Mouse (Mus musculus) midbrain, embryonic 14.5 days (tissue): ENCODE measurements at regions not wholly inside any gene's neighbourhood (a gene's known extent, or its start where the extent isn't known, plus 50 kb on each side); places are given as distances from the start of the nearest gene placed in this dataset.

Experiments used
- ATAC-seq: fragments of 200-750 bp; cut with Nextera tagmentation; 2 replicates; pipeline ENCODE4 v1.8.0; 2017; ENCODE audit warnings: moderate number of reproducible peaks, moderate library complexity; ENCODE audit not compliant: low FRiP score, low TSS enrichment
- DNase-seq: peaks from one replicate; pipeline ENCODE4 v3.0.0-alpha.2; 2015
- H3K27ac ChIP-seq: fragments of 300-500 bp; sonication (generic); replicated peaks from 2 replicates; pipeline ENCODE4 v1.5.1; 2014; ENCODE audit warnings: mild to moderate bottlenecking, low read depth, low read length, moderate library complexity
- H3K27me3 ChIP-seq: fragments of 300-500 bp; sonication (generic); 2 replicates; pipeline ENCODE4 v1.6.1; 2014; ENCODE audit warnings: low read length, control low read depth, mixed read lengths; ENCODE audit not compliant: control insufficient read depth, insufficient read depth
- H3K36me3 ChIP-seq: fragments of 300-500 bp; sonication (generic); 2 replicates; pipeline ENCODE4 v1.6.1; 2014; ENCODE audit warnings: low read length, control low read depth; ENCODE audit not compliant: control insufficient read depth, insufficient read depth
- H3K4me1 ChIP-seq: fragments of 300-500 bp; sonication (generic); 2 replicates; pipeline ENCODE4 v1.6.1; 2014; ENCODE audit warnings: mild to moderate bottlenecking, antibody characterized with exemption, low read length, control low read depth; ENCODE audit not compliant: control insufficient read depth, insufficient read depth
- H3K4me2 ChIP-seq: fragments of 300-500 bp; sonication (generic); 2 replicates; pipeline ENCODE4 v1.6.1; 2014; ENCODE audit warnings: mild to moderate bottlenecking, low read length, moderate library complexity
- H3K4me3 ChIP-seq: fragments of 300-500 bp; sonication (generic); replicated peaks from 2 replicates; pipeline ENCODE4 v1.5.1; 2014; ENCODE audit warnings: low read depth, low read length
- H3K9ac ChIP-seq: fragments of 300-500 bp; sonication (generic); replicated peaks from 2 replicates; pipeline ENCODE4 v1.6.1; 2014; ENCODE audit warnings: mild to moderate bottlenecking, low read length, moderate library complexity
- H3K9me3 ChIP-seq: fragments of 300-500 bp; sonication (generic); 2 replicates; pipeline ENCODE4 v1.6.1; 2016; ENCODE audit warnings: low read length, control low read depth, mixed read lengths; ENCODE audit not compliant: control insufficient read depth
- WGBS: fragments of 180-500 bp; shearing (Covaris S2); extraction: QIAGEN DNeasy Blood & Tissue Kit; methylation state at CpG from one replicate; pipeline ENCODE4 v1.1.7; 2014; 5-methylcytosine and 5-hydroxymethylcytosine counted together

DNA sequence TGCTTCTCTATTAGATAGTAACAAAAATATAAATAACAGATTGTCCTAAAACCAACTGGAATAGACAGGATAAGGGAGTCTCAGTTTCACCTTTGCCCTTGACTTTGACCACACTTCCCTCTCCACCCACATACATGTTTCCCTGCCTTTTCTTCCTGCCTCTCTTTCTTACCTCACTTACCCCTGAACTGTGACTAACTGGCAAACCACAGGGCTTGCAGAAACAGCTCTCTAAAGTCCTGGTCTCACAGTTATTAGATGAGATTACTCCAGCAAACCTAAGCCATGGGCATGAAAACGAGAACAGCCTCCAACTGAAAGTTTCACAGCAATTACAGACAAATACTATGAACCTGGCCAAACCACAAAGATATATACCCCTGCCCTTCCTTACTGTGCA lies 188.3 kb upstream of the Tas2r134 start:
- H3K9ac ChIP-seq: no peak overlapping the region
- ATAC-seq (no peak), DNase-seq (no peak)
- H3K4me2 ChIP-seq: no peak overlapping the region
- no peak overlapping the region for H3K4me3 ChIP-seq
- no peak overlapping the region for H3K27ac ChIP-seq
- no peaks in the 10 kb centered on the region; the same call in 1 of the 2 replicates for H3K9me3 ChIP-seq
- 67% methylated on average over 1 of the region's 1 CpGs for WGBS
- H3K4me1 ChIP-seq: peaks cover 6% of the 10 kb centered on the region; the same call in 1 of the 2 replicates
- no peaks in the 10 kb centered on the region for H3K27me3 ChIP-seq
- H3K36me3 ChIP-seq: no peaks in the 10 kb centered on the region

DNA sequence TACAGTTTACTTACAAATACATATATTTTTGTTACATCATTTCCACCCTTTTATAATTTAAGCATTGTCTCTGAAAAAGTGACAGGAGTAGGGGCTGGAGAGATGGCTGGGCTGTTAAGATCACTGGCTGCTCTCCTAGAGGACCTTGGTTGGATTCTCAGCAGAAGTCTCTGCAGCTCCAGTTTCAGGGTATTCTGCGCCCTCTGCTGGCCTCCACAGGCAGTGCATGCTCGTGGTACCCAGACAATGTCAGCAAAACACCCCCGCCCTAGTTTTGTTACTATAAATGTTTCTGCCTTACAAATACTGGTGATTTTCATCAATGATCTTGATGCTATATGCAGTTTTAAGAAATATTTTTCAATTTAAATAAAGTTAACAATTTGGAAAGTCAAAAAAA lies 190.7 kb upstream of the Tas2r134 start:
- Histone ChIP-seq H3K9ac (no peak overlapping the region), H3K4me1 (no peaks in the 10 kb centered on the region), H3K27me3 (no peaks in the 10 kb centered on the region), H3K27ac (no peak overlapping the region), H3K36me3 (no peaks in the 10 kb centered on the region), H3K9me3 (no peaks in the 10 kb centered on the region; the same call in 1 of the 2 replicates), H3K4me3 (no peak overlapping the region), H3K4me2 (no peak overlapping the region)
- DNase-seq: peak; percentile 43
- 48% methylated on average over 3 of the region's 3 CpGs for WGBS
- ATAC-seq: no peak

DNA sequence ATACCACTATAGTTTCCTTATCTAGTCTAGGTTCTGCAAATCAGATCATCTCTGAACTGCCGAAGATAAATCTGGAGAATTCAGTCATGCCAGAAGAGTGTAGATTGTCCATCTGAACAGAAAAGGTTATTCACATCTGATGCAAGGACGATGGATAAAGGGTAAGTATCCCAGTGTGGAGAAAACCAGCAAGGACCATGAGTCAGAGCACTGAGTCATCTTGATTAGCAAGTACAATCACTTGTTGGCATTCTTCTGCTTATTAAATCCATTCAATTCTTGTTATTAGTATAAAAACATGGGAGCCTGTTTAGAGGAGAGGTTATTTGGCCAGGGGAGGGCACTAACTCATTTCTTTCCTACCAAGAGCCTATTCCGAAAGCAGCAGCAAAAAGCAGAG lies 195.7 kb upstream of the Tas2r134 start:
- no peak overlapping the region for H3K27ac ChIP-seq
- no peaks in the 10 kb centered on the region; the same call in 1 of the 2 replicates for H3K9me3 ChIP-seq
- no peak overlapping the region for H3K4me3 ChIP-seq
- H3K36me3 ChIP-seq: no peaks in the 10 kb centered on the region
- 88% methylated on average over 3 of the region's 3 CpGs for WGBS
- no peaks in the 10 kb centered on the region for H3K27me3 ChIP-seq
- H3K9ac ChIP-seq: no peak overlapping the region
- H3K4me2 ChIP-seq: no peak overlapping the region
- no peak for DNase-seq
- H3K4me1 ChIP-seq: no peaks in the 10 kb centered on the region
- ATAC-seq: no peak

DNA sequence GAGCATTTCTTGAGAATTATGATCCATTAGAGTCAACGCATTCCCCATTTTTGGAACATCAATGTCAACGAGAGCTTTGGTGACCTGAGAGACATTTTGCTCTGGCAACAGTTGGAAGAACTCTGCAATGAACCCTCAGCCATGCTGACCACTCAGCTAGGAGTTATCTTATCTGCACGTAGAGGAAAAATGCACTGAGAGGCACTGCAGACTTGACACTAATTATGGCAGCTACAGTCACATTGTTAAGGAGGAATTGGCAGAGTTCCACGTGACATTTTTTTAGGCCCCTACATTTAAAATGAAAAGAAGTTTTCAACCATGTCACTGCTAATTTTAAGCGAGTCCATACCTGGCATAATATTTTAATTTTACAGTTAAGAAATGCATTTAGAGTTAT lies 197.6 kb upstream of the Tas2r134 start:
- H3K27ac ChIP-seq: no peak overlapping the region
- no peak overlapping the region for H3K9ac ChIP-seq
- H3K36me3 ChIP-seq: no peaks in the 10 kb centered on the region
- no peaks in the 10 kb centered on the region for H3K9me3 ChIP-seq
- no peak for DNase-seq
- no peak overlapping the region for H3K4me3 ChIP-seq
- H3K27me3 ChIP-seq: no peaks in the 10 kb centered on the region
- no peaks in the 10 kb centered on the region for H3K4me1 ChIP-seq
- 80% methylated on average over 5 of the region's 5 CpGs for WGBS
- no peak for ATAC-seq
- no peak overlapping the region for H3K4me2 ChIP-seq

DNA sequence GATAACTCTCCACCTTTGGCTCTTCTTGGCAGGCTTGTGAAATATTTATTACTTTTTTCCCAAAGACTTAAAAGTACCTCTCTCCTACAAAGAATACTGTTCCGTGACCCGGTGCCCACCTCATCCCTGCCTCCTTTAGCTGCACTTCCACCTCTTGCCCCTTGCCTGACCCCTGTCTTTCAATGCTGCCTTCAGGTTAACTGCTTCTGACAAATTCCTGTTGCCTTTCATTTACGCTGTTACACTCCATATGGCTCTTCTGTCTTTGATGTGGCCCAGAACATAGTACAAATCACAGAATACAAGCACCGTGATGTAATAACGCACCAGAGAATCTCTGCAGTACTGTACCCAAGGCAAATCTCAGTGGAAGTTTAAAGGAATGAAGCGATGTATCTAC lies 204.9 kb upstream of the Tas2r134 start:
- Histone ChIP-seq H3K4me2 (no peak overlapping the region), H3K36me3 (no peaks in the 10 kb centered on the region), H3K9ac (no peak overlapping the region), H3K9me3 (no peaks in the 10 kb centered on the region), H3K4me1 (peaks cover 12% of the 10 kb centered on the region; the same call in 1 of the 2 replicates), H3K27ac (no peak overlapping the region), H3K27me3 (no peaks in the 10 kb centered on the region), H3K4me3 (no peak overlapping the region)
- no peak for ATAC-seq
- DNase-seq: peak; percentile 20
- 60% methylated on average over 6 of the region's 6 CpGs for WGBS

DNA sequence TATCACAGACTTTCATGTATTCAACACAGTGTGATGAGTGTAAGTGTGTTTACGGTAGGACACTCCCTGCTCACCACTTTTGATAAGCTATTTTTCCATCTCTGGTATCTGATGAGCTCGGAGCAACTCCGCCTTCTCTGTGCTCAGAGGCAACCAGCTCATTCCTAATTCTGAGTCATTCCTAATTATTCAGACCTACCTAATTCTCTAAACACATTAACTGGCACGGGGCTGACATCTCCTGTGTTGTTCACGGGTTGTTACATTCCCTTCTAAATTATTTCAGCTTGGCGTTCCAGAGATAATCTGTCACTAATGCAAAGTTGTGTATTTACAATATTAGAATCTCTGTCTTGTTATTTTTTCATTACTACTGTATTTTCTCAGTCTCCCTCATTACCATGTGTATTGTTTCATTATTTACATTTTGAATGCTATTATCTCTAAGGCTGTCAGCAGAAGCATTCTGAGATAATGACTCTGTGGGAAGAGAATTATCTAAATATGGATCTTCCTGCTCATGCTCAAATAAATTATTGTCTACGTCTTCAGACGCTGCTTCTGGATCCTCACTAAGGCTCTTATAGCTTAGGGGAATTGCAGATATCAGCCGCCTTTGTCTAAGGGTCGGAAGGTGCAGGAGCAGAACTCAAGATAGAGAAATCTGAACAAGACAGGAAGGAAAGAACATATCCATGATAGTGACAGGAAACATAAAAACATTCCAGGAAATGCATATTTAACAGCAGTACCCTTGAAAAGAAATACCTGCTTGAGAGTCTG lies 209.2 kb upstream of the Tas2r134 start:
- no peak overlapping the region for H3K4me3 ChIP-seq
- H3K27ac ChIP-seq: 0 out of 2 replicates have a peak overlapping the region, but pooled peaks have one; percentile 45
- no peaks in the 10 kb centered on the region for H3K27me3 ChIP-seq
- peaks cover 13% of the 10 kb centered on the region; the same call in 1 of the 2 replicates for H3K4me1 ChIP-seq
- H3K9ac ChIP-seq: no peak overlapping the region
- H3K9me3 ChIP-seq: no peaks in the 10 kb centered on the region
- ATAC-seq (no peak), DNase-seq (peak; percentile 53)
- H3K4me2 ChIP-seq: no peak overlapping the region
- no peaks in the 10 kb centered on the region for H3K36me3 ChIP-seq
- 45% methylated on average over 10 of the region's 10 CpGs for WGBS

DNA sequence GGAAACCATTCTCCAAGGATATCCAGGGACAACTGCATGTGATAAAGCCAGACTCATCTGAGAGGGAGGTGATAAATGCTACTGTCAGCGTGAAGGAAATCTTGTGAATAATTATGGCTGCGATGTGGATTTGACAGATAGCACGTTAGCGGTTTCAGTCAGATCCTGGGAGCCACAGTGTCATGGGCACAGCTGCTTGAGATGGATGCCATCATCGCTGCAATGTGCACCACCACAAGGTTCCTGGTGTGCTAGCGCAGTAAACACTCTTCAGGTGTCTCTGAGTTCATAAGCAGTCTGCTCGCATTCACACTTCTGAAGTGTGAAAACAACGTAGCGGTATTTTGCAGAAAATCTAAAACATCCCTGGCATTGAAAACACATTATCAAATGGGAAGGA lies 238.9 kb upstream of the Tas2r134 start:
- no peak overlapping the region for H3K27ac ChIP-seq
- H3K4me1 ChIP-seq: no peaks in the 10 kb centered on the region
- H3K9me3 ChIP-seq: no peaks in the 10 kb centered on the region
- no peaks in the 10 kb centered on the region for H3K36me3 ChIP-seq
- H3K27me3 ChIP-seq: no peaks in the 10 kb centered on the region
- no peak overlapping the region for H3K4me2 ChIP-seq
- ATAC-seq: no peak
- peak; percentile 11 for DNase-seq
- no peak overlapping the region for H3K4me3 ChIP-seq
- 77% methylated on average over 9 of the region's 9 CpGs for WGBS
- H3K9ac ChIP-seq: no peak overlapping the region

DNA sequence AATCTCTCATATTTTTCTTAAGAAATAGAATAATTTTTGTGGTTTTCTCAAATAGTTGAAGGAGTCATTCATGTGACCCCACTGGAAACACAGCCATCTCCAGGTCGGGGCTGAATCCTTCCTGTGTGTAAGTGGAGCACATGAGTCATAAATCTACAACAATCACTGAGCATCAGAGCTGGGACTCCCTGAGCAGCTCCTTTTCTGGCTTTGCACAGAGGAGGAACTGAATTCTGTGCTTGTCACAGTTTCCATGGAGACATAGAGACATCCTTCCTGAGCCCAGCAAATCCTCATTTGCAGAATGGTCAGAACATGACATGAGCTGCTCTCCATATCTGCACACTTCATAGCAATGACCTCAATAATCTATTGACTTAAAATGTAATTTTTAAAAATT lies 238.2 kb upstream of the Rnd3 start:
- WGBS: 57% methylated on average over 1 of the region's 1 CpGs
- Histone ChIP-seq H3K9ac (no peak overlapping the region), H3K9me3 (no peaks in the 10 kb centered on the region), H3K4me3 (no peak overlapping the region), H3K36me3 (no peaks in the 10 kb centered on the region), H3K27ac (no peak overlapping the region), H3K27me3 (no peaks in the 10 kb centered on the region), H3K4me2 (no peak overlapping the region), H3K4me1 (no peaks in the 10 kb centered on the region)
- peak; percentile 29 for DNase-seq
- ATAC-seq: no peak

DNA sequence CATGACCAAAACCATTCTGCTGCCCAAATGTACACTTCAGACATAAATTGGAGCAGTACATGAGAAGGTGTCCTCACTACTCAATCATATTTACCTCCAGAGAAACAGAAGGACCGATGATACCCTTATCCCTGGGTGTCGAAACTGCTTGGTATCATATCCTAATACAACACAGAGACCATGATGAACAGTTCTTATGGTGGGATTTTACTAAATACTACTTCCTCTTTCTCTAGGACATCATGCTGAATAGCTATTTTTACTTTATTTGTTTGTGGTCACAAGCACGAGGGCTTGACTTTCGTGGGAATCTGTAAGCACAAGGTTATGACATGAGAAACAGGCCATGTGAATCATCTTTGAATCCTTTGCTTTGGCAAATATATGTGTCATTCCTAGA lies 227.7 kb upstream of the Rnd3 start:
- Histone ChIP-seq H3K36me3 (no peaks in the 10 kb centered on the region), H3K4me1 (no peaks in the 10 kb centered on the region), H3K9ac (no peak overlapping the region), H3K4me2 (no peak overlapping the region), H3K27me3 (no peaks in the 10 kb centered on the region), H3K27ac (no peak overlapping the region), H3K4me3 (no peak overlapping the region), H3K9me3 (no peaks in the 10 kb centered on the region)
- 93% methylated on average over 4 of the region's 4 CpGs for WGBS
- DNase-seq: no peak
- ATAC-seq: no peak
